Mouse (Mus musculus) ES-Bruce4 (cell line): ENCODE measurements around the gene BC049730. TPM values are rescaled to one million over a fixed set of nuclear protein-coding genes. Genes with fewer than 3 reads are reported as not detected.

Source experiments
- H3K27ac ChIP-seq: 2 replicates; pipeline ENCODE4 v1.5.1; 2012; ENCODE audit warnings: low read length, inconsistent platforms; ENCODE audit not compliant: insufficient read depth
- H3K27me3 ChIP-seq: 2 replicates; pipeline ENCODE4 v1.6.1; 2012; ENCODE audit warnings: mild to moderate bottlenecking, low read length, inconsistent platforms; ENCODE audit not compliant: control insufficient read depth, poor library complexity, insufficient read depth, severe bottlenecking
- H3K36me3 ChIP-seq: 2 replicates; pipeline ENCODE4 v1.6.1; 2012; ENCODE audit warnings: inconsistent platforms, mild to moderate bottlenecking, low read length, moderate library complexity; ENCODE audit not compliant: control insufficient read depth, poor library complexity, insufficient read depth, severe bottlenecking
- H3K4me1 ChIP-seq: one replicate; pipeline ENCODE4 v1.8.1; 2011; ENCODE audit warnings: low read length; ENCODE audit not compliant: control insufficient read depth, insufficient read depth
- H3K4me3 ChIP-seq: 2 replicates; pipeline ENCODE4 v1.5.1; 2011; ENCODE audit warnings: low read depth, mild to moderate bottlenecking, low read length
- H3K9ac ChIP-seq: 2 replicates; pipeline ENCODE4 v1.6.1; 2012; ENCODE audit warnings: low read depth, mild to moderate bottlenecking, inconsistent platforms; ENCODE audit not compliant: poor library complexity, severe bottlenecking
- H3K9me3 ChIP-seq: replicated peaks from 2 replicates; pipeline ENCODE4 v1.6.1; 2012; ENCODE audit warnings: mild to moderate bottlenecking, low read length, inconsistent platforms; ENCODE audit not compliant: control insufficient read depth, poor library complexity, insufficient read depth, severe bottlenecking
- CTCF ChIP-seq: IDR thresholded peaks from one replicate; pipeline ENCODE4 v1.8.1; 2011; ENCODE audit warnings: low read depth, low read length
- EP300 ChIP-seq: IDR thresholded peaks from 2 replicates; pipeline ENCODE4 v1.6.1; 2011; ENCODE audit warnings: low read depth, low read length; ENCODE audit not compliant: insufficient read depth
- POLR2A ChIP-seq: IDR thresholded peaks from one replicate; pipeline ENCODE4 v1.8.1; 2011; ENCODE audit warnings: low read length; ENCODE audit not compliant: insufficient read depth
- polyA plus RNA-seq: library from polyadenylated mRNA; stranded (reverse); fragments of >200 nt; gene quantifications from 2 replicates; pipeline ENCODE4 v1.2.4, GENCODE M21; 2011; ENCODE audit warnings: low read depth; ENCODE audit not compliant: missing spikeins, insufficient read depth, insufficient read length

BC049730 gene
- not detected in 2 replicates for polyA plus RNA-seq

GRCm38 (mm10) chr7:24708832-24709292 is at the start of gene BC049730:
Gene BC049730, plus strand, starts transcription at chr7:24709242.
- Histone ChIP-seq H3K9ac (no peak within 1 kb of the TSS), H3K27me3 (no peaks in the 10 kb centered on the region), H3K36me3 (no peaks in the 10 kb centered on the region), H3K4me1 (no peaks in the 10 kb centered on the region), H3K27ac (no peak within 1 kb of the TSS), H3K9me3 (no peaks in the 10 kb centered on the region), H3K4me3 (no peak within 1 kb of the TSS)
- TF ChIP-seq POLR2A (no peak), EP300 (no peak), CTCF (no peak)

GRCm38 (mm10) chr7:24659737-24660357 is 49.2 kb upstream of the BC049730 start:
- Histone ChIP-seq H3K27ac (no peak overlapping the region), H3K27me3 (no peaks in the 10 kb centered on the region), H3K9me3 (no peaks in the 10 kb centered on the region), H3K4me1 (peaks cover 4% of the 10 kb centered on the region), H3K36me3 (no peaks in the 10 kb centered on the region), H3K9ac (no peak overlapping the region), H3K4me3 (no peak overlapping the region)
- TF ChIP-seq POLR2A (no peak), CTCF (no peak), EP300 (no peak)

- Histone ChIP-seq H3K4me3 (no peak overlapping the region), H3K4me1 (peaks cover 7% of the 10 kb centered on the region), H3K9me3 (no peaks in the 10 kb centered on the region), H3K27me3 (no peaks in the 10 kb centered on the region), H3K27ac (no peak overlapping the region), H3K9ac (no peak overlapping the region), H3K36me3 (no peaks in the 10 kb centered on the region)
- TF ChIP-seq POLR2A = no peak
- no peak for TF ChIP-seq CTCF
Measured at GRCm38 (mm10) chr7:24661118-24661904, 47.7 kb upstream of the BC049730 start.

- no peaks in the 10 kb centered on the region for H3K9me3 ChIP-seq
- no peaks in the 10 kb centered on the region for H3K36me3 ChIP-seq
- no peak overlapping the region for H3K9ac ChIP-seq
- no peak overlapping the region for H3K4me3 ChIP-seq
- no peaks in the 10 kb centered on the region for H3K27me3 ChIP-seq
- peaks cover 7% of the 10 kb centered on the region for H3K4me1 ChIP-seq
- no peak overlapping the region for H3K27ac ChIP-seq
- TF ChIP-seq POLR2A (no peak), CTCF (peak; percentile 85)
Measured at GRCm38 (mm10) chr7:24662575-24662974, 46.5 kb upstream of the BC049730 start.

GRCm38 (mm10) chr7:24664301-24664700 is 44.7 kb upstream of the BC049730 start:
- H3K9ac ChIP-seq = no peak overlapping the region
- H3K4me3 ChIP-seq = no peak overlapping the region
- no peaks in the 10 kb centered on the region for H3K36me3 ChIP-seq
- no peak overlapping the region for H3K27ac ChIP-seq
- no peaks in the 10 kb centered on the region for H3K27me3 ChIP-seq
- no peaks in the 10 kb centered on the region for H3K9me3 ChIP-seq
- H3K4me1 ChIP-seq = peaks cover 7% of the 10 kb centered on the region
- TF ChIP-seq EP300 (peak; percentile 71; the same call in 1 of the 2 replicates), POLR2A (no peak), CTCF (no peak)

- Histone ChIP-seq H3K9ac (no peak overlapping the region), H3K27me3 (no peaks in the 10 kb centered on the region), H3K4me3 (no peak overlapping the region), H3K9me3 (no peaks in the 10 kb centered on the region), H3K4me1 (peaks cover 7% of the 10 kb centered on the region), H3K36me3 (no peaks in the 10 kb centered on the region), H3K27ac (no peak overlapping the region)
- TF ChIP-seq EP300 (no peak), CTCF (no peak), POLR2A (no peak)
Measured at GRCm38 (mm10) chr7:24664959-24665358, 44.1 kb upstream of the BC049730 start.
